Mouse (Mus musculus) heart, embryonic 10.5 days (tissue): ENCODE measurements around the gene Zfp553. TPM values are rescaled to one million over a fixed set of nuclear protein-coding genes. Genes with fewer than 3 reads are reported as not detected.
"Not testable (repeated sequence)": the region's sequence is repeated elsewhere in the genome, so short reads cannot be mapped to it uniquely, and the experiment has no call there.

ENCODE experiments used
- DNase-seq: peaks from one replicate; pipeline ENCODE4 v3.0.0-alpha.2; 2017; ENCODE audit warnings: low spot score
- H3K27ac ChIP-seq: fragments of 300-500 bp; sonication (generic); 2 replicates; pipeline ENCODE4 v1.5.1; 2016; ENCODE audit warnings: mild to moderate bottlenecking
- H3K27me3 ChIP-seq: fragments of 300-500 bp; sonication (generic); 2 replicates; pipeline ENCODE4 v1.6.1; 2016; ENCODE audit warnings: mild to moderate bottlenecking; ENCODE audit not compliant: poor library complexity, insufficient read depth, severe bottlenecking
- H3K36me3 ChIP-seq: fragments of 300-500 bp; sonication (generic); 2 replicates; pipeline ENCODE4 v1.6.1; 2016; ENCODE audit warnings: mild to moderate bottlenecking, moderate library complexity
- H3K4me1 ChIP-seq: fragments of 300-500 bp; sonication (generic); 2 replicates; pipeline ENCODE4 v1.6.1; 2016; ENCODE audit warnings: mild to moderate bottlenecking
- H3K4me3 ChIP-seq: fragments of 300-500 bp; sonication (generic); 2 replicates; pipeline ENCODE4 v1.5.1; 2016; ENCODE audit warnings: mild to moderate bottlenecking, moderate library complexity
- H3K9me3 ChIP-seq: fragments of 300-500 bp; sonication (generic); 2 replicates; pipeline ENCODE4 v1.6.1; 2016; ENCODE audit warnings: mild to moderate bottlenecking, moderate library complexity
- WGBS: fragments of 180-500 bp; shearing (Covaris S2); methylation state at CpG from one replicate; pipeline ENCODE4 v1.1.7; 2016; 5-methylcytosine and 5-hydroxymethylcytosine counted together
- polyA plus RNA-seq: library from polyadenylated mRNA; unstranded; fragments of >200 nt; fragmentation: Nextera tagmentation; extraction: Ambion mirVana; gene quantifications from 2 replicates; pipeline ENCODE4 v1.2.1, GENCODE M21; 2016

The Zfp553 gene
- polyA plus RNA-seq, 1 experiment from 2014 or later: 42.9 TPM

- Histone ChIP-seq H3K27me3 (no peaks in the 10 kb centered on the region), H3K9me3 (no peaks in the 10 kb centered on the region), H3K4me3 (no peak overlapping the region), H3K4me1 (peaks cover 30% of the 10 kb centered on the region), H3K27ac (no peak overlapping the region), H3K36me3 (peaks cover 28% of the 10 kb centered on the region)
- DNase-seq: peak; percentile 90
- 63% methylated on average over 4 of the region's 4 CpGs for WGBS
These were observed 4.1 kb upstream of the Zfp553 start for GRCm38 (mm10) chr7:127228615-127229303.

GRCm38 (mm10) chr7:127231376-127231775, 1.5 kb upstream of the Zfp553 start:
- Histone ChIP-seq H3K36me3 (peaks cover 45% of the 10 kb centered on the region), H3K4me1 (peaks cover 31% of the 10 kb centered on the region), H3K4me3 (peak overlapping the region; percentile 94), H3K27me3 (no peaks in the 10 kb centered on the region), H3K9me3 (no peaks in the 10 kb centered on the region), H3K27ac (peak overlapping the region; percentile 98)
- WGBS: 83% methylated on average over 3 of the region's 3 CpGs
- no peak for DNase-seq

- H3K4me3 ChIP-seq: peak overlapping the region; percentile 94
- 13% methylated on average over 20 of the region's 20 CpGs for WGBS
- peak overlapping the region; percentile 98 for H3K27ac ChIP-seq
- DNase-seq: no peak
- H3K9me3 ChIP-seq: no peaks in the 10 kb centered on the region
- peaks cover 51% of the 10 kb centered on the region for H3K36me3 ChIP-seq
- peaks cover 31% of the 10 kb centered on the region for H3K4me1 ChIP-seq
- H3K27me3 ChIP-seq: no peaks in the 10 kb centered on the region
These were observed 837 bp upstream of the Zfp553 start for GRCm38 (mm10) chr7:127231826-127232621.

- H3K27ac ChIP-seq: peak overlapping the region; percentile 98
- peaks cover 65% of the 10 kb centered on the region for H3K36me3 ChIP-seq
- no peaks in the 10 kb centered on the region for H3K27me3 ChIP-seq
- WGBS: under 1% methylated on average over 27 of the region's 27 CpGs
- DNase-seq: peak; percentile 87
- peak overlapping the region; percentile 94 for H3K4me3 ChIP-seq
- no peaks in the 10 kb centered on the region for H3K9me3 ChIP-seq
- peaks cover 31% of the 10 kb centered on the region for H3K4me1 ChIP-seq
These were observed 498 bp downstream of the Zfp553 start for GRCm38 (mm10) chr7:127233368-127233749.

GRCm38 (mm10) chr7:127233765-127234164, 904 bp downstream of the Zfp553 start:
- DNase-seq: no peak
- 5% methylated on average over 9 of the region's 9 CpGs for WGBS
- H3K36me3 ChIP-seq: peaks cover 67% of the 10 kb centered on the region
- peaks cover 31% of the 10 kb centered on the region for H3K4me1 ChIP-seq
- H3K27ac ChIP-seq: peak overlapping the region; percentile 98
- peak overlapping the region; percentile 94 for H3K4me3 ChIP-seq
- H3K9me3 ChIP-seq: no peaks in the 10 kb centered on the region
- H3K27me3 ChIP-seq: no peaks in the 10 kb centered on the region

GRCm38 (mm10) chr7:127234777-127235176, 1.9 kb downstream of the Zfp553 start:
- peaks cover 61% of the 10 kb centered on the region for H3K36me3 ChIP-seq
- DNase-seq: no peak
- WGBS: 94% methylated on average over 2 of the region's 2 CpGs
- no peaks in the 10 kb centered on the region for H3K27me3 ChIP-seq
- H3K4me1 ChIP-seq: peaks cover 29% of the 10 kb centered on the region
- peak overlapping the region; percentile 94; the same call in 1 of the 2 replicates for H3K4me3 ChIP-seq
- H3K27ac ChIP-seq: no peak overlapping the region
- H3K9me3 ChIP-seq: no peaks in the 10 kb centered on the region

- Histone ChIP-seq H3K27me3 (no peaks in the 10 kb centered on the region), H3K4me3 (peak overlapping the region; percentile 89), H3K27ac (peak overlapping the region; percentile 97), H3K9me3 (no peaks in the 10 kb centered on the region), H3K36me3 (peaks cover 32% of the 10 kb centered on the region), H3K4me1 (peaks cover 34% of the 10 kb centered on the region)
- no peak for DNase-seq
- WGBS: 31% methylated on average over 2 of the region's 2 CpGs
These were observed 10.6 kb downstream of the Zfp553 start for GRCm38 (mm10) chr7:127243361-127243867.

GRCm38 (mm10) chr7:127243870-127244657, 11.2 kb downstream of the Zfp553 start, which contains the start of gene Zfp771:
Gene Zfp771 (plus strand): TSS chr7:127244274.
- H3K27me3 ChIP-seq: no peaks in the 10 kb centered on the region
- peak within 1 kb of the TSS; percentile 97 for H3K27ac ChIP-seq
- WGBS: 1% methylated on average over 56 of the region's 56 CpGs
- H3K9me3 ChIP-seq: no peaks in the 10 kb centered on the region
- peaks cover 25% of the 10 kb centered on the region; the same call in 1 of the 2 replicates for H3K36me3 ChIP-seq
- peak; percentile 97 for DNase-seq
- peak within 1 kb of the TSS; percentile 89 for H3K4me3 ChIP-seq
- peaks cover 34% of the 10 kb centered on the region for H3K4me1 ChIP-seq

- peaks cover 32% of the 10 kb centered on the region; the same call in 1 of the 2 replicates for H3K36me3 ChIP-seq
- peak overlapping the region; percentile 89 for H3K4me3 ChIP-seq
- peak overlapping the region; percentile 97 for H3K27ac ChIP-seq
- 15% methylated on average over 31 of the region's 33 CpGs for WGBS
- peaks cover 34% of the 10 kb centered on the region for H3K4me1 ChIP-seq
- DNase-seq: no peak
- H3K9me3 ChIP-seq: no peaks in the 10 kb centered on the region
- H3K27me3 ChIP-seq: no peaks in the 10 kb centered on the region
These were observed 12.0 kb downstream of the Zfp553 start for GRCm38 (mm10) chr7:127244658-127245510.

GRCm38 (mm10) chr7:127250511-127250910, 17.6 kb downstream of the Zfp553 start:
- Histone ChIP-seq H3K36me3 (peaks cover 46% of the 10 kb centered on the region; the same call in 1 of the 2 replicates), H3K4me1 (peaks cover 28% of the 10 kb centered on the region)
- 91% methylated on average over 8 of the region's 8 CpGs for WGBS
- not testable (repeated sequence) for H3K9me3 ChIP-seq, H3K27ac ChIP-seq, H3K4me3 ChIP-seq, H3K27me3 ChIP-seq, DNase-seq

GRCm38 (mm10) chr7:127252414-127252813, 19.6 kb downstream of the Zfp553 start:
- Histone ChIP-seq H3K9me3 (no peaks in the 10 kb centered on the region), H3K4me1 (peaks cover 15% of the 10 kb centered on the region), H3K27ac (no peak overlapping the region), H3K27me3 (no peaks in the 10 kb centered on the region), H3K36me3 (peaks cover 45% of the 10 kb centered on the region), H3K4me3 (no peak overlapping the region; the same call in 1 of the 2 replicates)
- DNase-seq: no peak
- 85% methylated on average over 2 of the region's 2 CpGs for WGBS

GRCm38 (mm10) chr7:127253341-127253740, 20.5 kb downstream of the Zfp553 start:
- H3K4me3 ChIP-seq: peak overlapping the region; percentile 73
- peaks cover 45% of the 10 kb centered on the region for H3K36me3 ChIP-seq
- peak overlapping the region; percentile 87 for H3K27ac ChIP-seq
- H3K9me3 ChIP-seq: no peaks in the 10 kb centered on the region
- peaks cover 15% of the 10 kb centered on the region for H3K4me1 ChIP-seq
- 79% methylated on average over 6 of the region's 6 CpGs for WGBS
- DNase-seq: no peak
- H3K27me3 ChIP-seq: no peaks in the 10 kb centered on the region
